Mouse (Mus musculus): ENCODE data around the gene Cdt1.

- peak; percentile 71; the same call in 1 of the 2 replicates for TF ChIP-seq POLR2A (IDR thresholded peaks at IDR 0.05; ENCODE audit: borderline replicate concordance, control insufficient read depth, low read depth, low read length)
- no peak for TF ChIP-seq CTCF (IDR thresholded peaks at IDR 0.05; ENCODE audit: control insufficient read depth, insufficient read depth, low read length)
These were observed 8.8 kb downstream of the Cdt1 start, which contains the start of gene Aprt for GRCm38 (mm10) chr8:122576648-122577022.
